Mouse (Mus musculus) MEL (cell line): ENCODE data around the gene Bptf.
"Not testable (repeated sequence)": the region's sequence is repeated elsewhere in the genome, so short reads cannot be mapped to it uniquely, and the experiment has no call there.

Experiments
- CHD2 ChIP-seq: IDR thresholded peaks from 2 replicates; pipeline ENCODE4 v1.6.1; 2011; ENCODE audit warnings: low read length, improper control_type of control experiment
- CTCF ChIP-seq, 3 experiments: IDR thresholded peaks in 2 of 3; conservative IDR thresholded peaks in 1 of 3; 2 replicates each; pipeline ENCODE4 v1.5.1; 2011 to 2012; ENCODE audit warnings: low read length in 3 of 3, low read depth in 2 of 3, mild to moderate bottlenecking in 2 of 3, improper control_type of control experiment in 1 of 3, inconsistent platforms in 1 of 3, mixed read lengths in 1 of 3, moderate library complexity in 1 of 3; ENCODE audit not compliant: control insufficient read depth in 1 of 3, insufficient read depth in 1 of 3, poor library complexity in 1 of 3, severe bottlenecking in 1 of 3
- EP300 ChIP-seq, 2 experiments: IDR thresholded peaks; 2 replicates each; pipeline ENCODE4 v1.6.1; 2011; ENCODE audit warnings: improper control_type of control experiment in 2 of 2, low read length in 2 of 2, low read depth in 1 of 2, mild to moderate bottlenecking in 1 of 2
- POLR2AphosphoS2 ChIP-seq: IDR thresholded peaks from 2 replicates; pipeline ENCODE4 v1.6.1; 2011; ENCODE audit warnings: low read length, improper control_type of control experiment
- POLR2AphosphoS5 ChIP-seq: IDR thresholded peaks from 2 replicates; pipeline ENCODE4 v1.6.1; 2012; ENCODE audit warnings: low read depth, borderline replicate concordance, mild to moderate bottlenecking, inconsistent platforms, low read length, moderate library complexity, mixed read lengths
- RAD21 ChIP-seq: IDR thresholded peaks from 2 replicates; pipeline ENCODE4 v1.6.1; 2011; ENCODE audit warnings: mild to moderate bottlenecking, low read depth, low read length, improper control_type of control experiment
- ZC3H11A ChIP-seq: IDR thresholded peaks from 2 replicates; pipeline ENCODE4 v1.6.1; 2012; ENCODE audit warnings: low read depth, mild to moderate bottlenecking, inconsistent platforms, low read length, improper control_type of control experiment
- ZKSCAN1 ChIP-seq: IDR thresholded peaks from 2 replicates; pipeline ENCODE4 v1.6.1; 2012; ENCODE audit warnings: low read depth, mild to moderate bottlenecking, inconsistent platforms, low read length, improper control_type of control experiment, moderate library complexity

- TF ChIP-seq CTCF (IDR thresholded peaks at IDR 0.05 in 2 of 3, conservative IDR thresholded peaks at IDR 0.05 in 1 of 3; ENCODE audit: control insufficient read depth in 1 of 3, insufficient read depth in 1 of 3, low read depth in 2 of 3, low read length in 3 of 3, poor library complexity in 1 of 3, severe bottlenecking in 1 of 3); POLR2AphosphoS2; POLR2AphosphoS5; EP300 (IDR thresholded peaks at IDR 0.05; ENCODE audit: low read depth in 1 of 2, low read length in 2 of 2); ZC3H11A; CHD2; ZKSCAN1; RAD21: not testable (repeated sequence)
Measured at GRCm38 (mm10) chr11:107126716-107127115, 5.2 kb downstream of the Bptf start.
